Mouse (Mus musculus) stomach, embryonic 14.5 days (tissue): ENCODE results near the gene Dnaaf2. TPM values are rescaled to one million over a fixed set of nuclear protein-coding genes. Genes with fewer than 3 reads are reported as not detected.

Experiments
- ATAC-seq: fragments of 200-750 bp; cut with Nextera tagmentation; 2 replicates; pipeline ENCODE4 v1.8.0; 2017; ENCODE audit warnings: low read depth, moderate TSS enrichment; ENCODE audit not compliant: insufficient number of reproducible peaks, insufficient read depth, low FRiP score
- H3K27ac ChIP-seq: fragments of 300-500 bp; sonication (generic); 2 replicates; pipeline ENCODE4 v1.5.1; 2014; ENCODE audit warnings: mild to moderate bottlenecking, low read length, moderate library complexity, mixed read lengths
- H3K27me3 ChIP-seq: fragments of 300-500 bp; sonication (generic); 2 replicates; pipeline ENCODE4 v1.6.1; 2014; ENCODE audit warnings: low read length, control low read depth, mixed read lengths; ENCODE audit not compliant: control insufficient read depth, insufficient read depth
- H3K36me3 ChIP-seq: fragments of 300-500 bp; sonication (generic); 2 replicates; pipeline ENCODE4 v1.6.1; 2014; ENCODE audit warnings: mild to moderate bottlenecking, control low read depth, low read length, moderate library complexity, mixed read lengths; ENCODE audit not compliant: control insufficient read depth, insufficient read depth
- H3K4me1 ChIP-seq: fragments of 300-500 bp; sonication (generic); 2 replicates; pipeline ENCODE4 v1.6.1; 2014; ENCODE audit warnings: low read length, control low read depth, mixed read lengths; ENCODE audit not compliant: control insufficient read depth, insufficient read depth
- H3K4me2 ChIP-seq: fragments of 300-500 bp; sonication (generic); replicated peaks from 2 replicates; pipeline ENCODE4 v1.6.1; 2014; ENCODE audit warnings: low read depth, low read length, control low read depth
- H3K4me3 ChIP-seq: fragments of 300-500 bp; sonication (generic); 2 replicates; pipeline ENCODE4 v1.5.1; 2014; ENCODE audit warnings: low read depth, low read length, control low read depth
- H3K9ac ChIP-seq: fragments of 300-500 bp; sonication (generic); replicated peaks from 2 replicates; pipeline ENCODE4 v1.6.1; 2014; ENCODE audit warnings: low read depth, mild to moderate bottlenecking, control low read depth, low read length, moderate library complexity, mixed read lengths
- H3K9me3 ChIP-seq: fragments of 300-500 bp; sonication (generic); 2 replicates; pipeline ENCODE4 v1.6.1; 2016; ENCODE audit warnings: low read depth, low read length, control low read depth; ENCODE audit not compliant: control insufficient read depth
- WGBS: fragments of 180-500 bp; shearing (Covaris S2); extraction: QIAGEN DNeasy Blood & Tissue Kit; methylation state at CpG from one replicate; pipeline ENCODE4 v1.1.7; 2014; 5-methylcytosine and 5-hydroxymethylcytosine counted together
- microRNA-seq: library from miRNA; unstranded; fragments of <30 nt; microRNA quantifications from one replicate; pipeline ENCODE4, GENCODE M21; 2016
- polyA plus RNA-seq: library from polyadenylated mRNA; unstranded; fragments of >200 nt; fragmentation: Nextera tagmentation; extraction: Ambion mirVana; gene quantifications from 2 replicates; pipeline ENCODE4 v1.2.1, GENCODE M21; 2014

Gene Dnaaf2
- polyA plus RNA-seq, 1 experiment from 2014 or later: 9.4 TPM

- Histone ChIP-seq H3K9ac (no peak overlapping the region), H3K4me3 (no peak overlapping the region), H3K27ac (no peak overlapping the region), H3K36me3 (no peaks in the 10 kb centered on the region), H3K9me3 (no peaks in the 10 kb centered on the region), H3K4me1 (no peaks in the 10 kb centered on the region), H3K27me3 (no peaks in the 10 kb centered on the region), H3K4me2 (no peak overlapping the region)
- 91% methylated on average over 5 of the region's 5 CpGs for WGBS
- no peak for ATAC-seq
Measured at GRCm38 (mm10) chr12:69147166-69147735, 51.0 kb downstream of the Dnaaf2 start.

- ATAC-seq: no peak
Measured at GRCm38 (mm10) chr12:69143460-69143859, 54.8 kb downstream of the Dnaaf2 start.

DNA sequence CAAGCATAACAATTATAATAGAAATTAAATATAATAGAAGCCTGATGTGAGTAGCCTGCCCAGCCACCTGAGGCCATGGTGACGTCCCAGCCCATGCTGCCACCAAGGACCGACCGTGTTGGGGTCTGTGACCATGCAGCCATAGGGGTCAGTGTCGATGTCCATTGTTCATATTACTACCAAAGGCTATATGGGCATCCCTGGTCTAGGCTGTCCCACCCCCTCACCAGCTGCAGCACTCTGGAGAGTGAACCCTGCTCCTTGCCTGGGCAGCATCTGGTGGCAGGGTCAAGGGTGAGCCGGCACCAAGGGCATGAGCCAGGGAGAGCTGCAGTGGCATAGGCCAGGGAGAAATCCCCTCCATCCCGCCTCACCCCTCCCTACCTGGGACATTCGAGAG is 58.4 kb downstream of the Dnaaf2 start:
- ATAC-seq: peak; percentile 53; the same call in 1 of the 2 replicates

More at GRCm38 (mm10) chr12:69143460-69143859, 54.8 kb downstream of the Dnaaf2 start:
- H3K27ac ChIP-seq: no peak overlapping the region
- H3K36me3 ChIP-seq: no peaks in the 10 kb centered on the region
- no peaks in the 10 kb centered on the region for H3K9me3 ChIP-seq
- H3K9ac ChIP-seq: no peak overlapping the region
- H3K4me1 ChIP-seq: no peaks in the 10 kb centered on the region
- H3K4me3 ChIP-seq: no peak overlapping the region
- 69% methylated on average over 6 of the region's 6 CpGs for WGBS
- H3K4me2 ChIP-seq: no peak overlapping the region
- no peaks in the 10 kb centered on the region for H3K27me3 ChIP-seq

GRCm38 (mm10) chr12:69139201-69139600 is 59.0 kb downstream of the Dnaaf2 start:
- H3K4me2 ChIP-seq: no peak overlapping the region
- H3K9ac ChIP-seq: no peak overlapping the region
- H3K27ac ChIP-seq: no peak overlapping the region
- 88% methylated on average over 3 of the region's 3 CpGs for WGBS
- H3K4me3 ChIP-seq: no peak overlapping the region
- H3K9me3 ChIP-seq: no peaks in the 10 kb centered on the region
- H3K36me3 ChIP-seq: no peaks in the 10 kb centered on the region
- H3K27me3 ChIP-seq: no peaks in the 10 kb centered on the region
- no peak for ATAC-seq
- H3K4me1 ChIP-seq: no peaks in the 10 kb centered on the region

More for the DNA sequence above, 58.4 kb downstream of the Dnaaf2 start:
- H3K4me1 ChIP-seq: no peaks in the 10 kb centered on the region
- no peaks in the 10 kb centered on the region for H3K27me3 ChIP-seq
- H3K4me2 ChIP-seq: no peak overlapping the region
- no peak overlapping the region for H3K9ac ChIP-seq
- no peaks in the 10 kb centered on the region for H3K36me3 ChIP-seq
- no peaks in the 10 kb centered on the region for H3K9me3 ChIP-seq
- H3K27ac ChIP-seq: no peak overlapping the region
- no peak overlapping the region for H3K4me3 ChIP-seq
- 90% methylated on average over 7 of the region's 7 CpGs for WGBS

Small RNAs within 50 kb of the gene (microRNA-seq; reads per million reads assigned to microRNA genes)
- gene Gm47287 (not detected), gene Gm47295 (not detected)

Other genes starting within 250 kb of the Dnaaf2 start
- 2,045 and 2,274 TPM in 2 replicates for gene Rps29, start 39.2 kb downstream of the Dnaaf2 start, polyA plus RNA-seq
- 21.7 and 23.1 TPM in 2 replicates for gene Lrr1, start 29.6 kb downstream of the Dnaaf2 start, polyA plus RNA-seq
- 629 and 653 TPM in 2 replicates for gene Rpl36al, start 14.3 kb downstream of the Dnaaf2 start, polyA plus RNA-seq
- 42.6 and 47.0 TPM in 2 replicates for gene Mgat2, start 14.3 kb downstream of the Dnaaf2 start, polyA plus RNA-seq
- gene Gm49383, start 1.3 kb downstream of the Dnaaf2 start, polyA plus RNA-seq: 24.3 and 29.6 TPM in 2 replicates
- gene Gm49384, start 5.8 kb upstream of the Dnaaf2 start, polyA plus RNA-seq: 24.5 and 27.1 TPM in 2 replicates
- 33.0 and 35.0 TPM in 2 replicates for gene Pole2, start 29.8 kb upstream of the Dnaaf2 start, polyA plus RNA-seq
- 7.8 and 8.2 TPM in 2 replicates for gene Klhdc1, start 42.7 kb upstream of the Dnaaf2 start, polyA plus RNA-seq
- 122 and 124 TPM in 2 replicates for gene Klhdc2, start 98.3 kb upstream of the Dnaaf2 start, polyA plus RNA-seq
- gene Nemf, start 158.7 kb upstream of the Dnaaf2 start, polyA plus RNA-seq: 99.9 and 114 TPM in 2 replicates
- gene Arf6, start 173.7 kb upstream of the Dnaaf2 start, polyA plus RNA-seq: 57.1 and 63.8 TPM in 2 replicates
- gene Gm9887, start 174.0 kb upstream of the Dnaaf2 start, polyA plus RNA-seq: 0.74 and 2.2 TPM in 2 replicates